Mouse (Mus musculus): Measurements from ENCODE around the gene Snx18.

Snx18 gene

GRCm38 (mm10) chr13:113617891-113618823 is at the start of gene Snx18:
Gene Snx18 (minus strand): TSS chr13:113618564.
- DNase-seq, result peak; percentile 89

- DNase-seq, result no peak
Observed at GRCm38 (mm10) chr13:113663883-113664282, 45.5 kb upstream of the Snx18 start.

- DNase-seq, result peak; percentile 34
Observed at GRCm38 (mm10) chr13:113663151-113663779, 44.9 kb upstream of the Snx18 start, which contains the start of gene Hspb3. Gene Hspb3 (minus strand): TSS chr13:113663676.

- DNase-seq, result peak; percentile 29
Observed at GRCm38 (mm10) chr13:113661826-113662271, 43.5 kb upstream of the Snx18 start.

GRCm38 (mm10) chr13:113660576-113661310 is 42.4 kb upstream of the Snx18 start:
- DNase-seq, result no peak

- DNase-seq, result peak; percentile 13
Observed at GRCm38 (mm10) chr13:113657204-113657603, 38.8 kb upstream of the Snx18 start.

GRCm38 (mm10) chr13:113656639-113657038 is 38.3 kb upstream of the Snx18 start:
- no peak for DNase-seq

GRCm38 (mm10) chr13:113655511-113655910 is 37.1 kb upstream of the Snx18 start:
- no peak for DNase-seq

- DNase-seq, result no peak
Observed at GRCm38 (mm10) chr13:113640944-113641597, 22.7 kb upstream of the Snx18 start.

GRCm38 (mm10) chr13:113638914-113639313 is 20.6 kb upstream of the Snx18 start:
- DNase-seq, result no peak

- DNase-seq, result no peak
Observed at GRCm38 (mm10) chr13:113635799-113636222, 17.4 kb upstream of the Snx18 start.

- no peak for DNase-seq
Observed at GRCm38 (mm10) chr13:113634732-113635481, 16.5 kb upstream of the Snx18 start.

GRCm38 (mm10) chr13:113632506-113632905 is 14.1 kb upstream of the Snx18 start:
- DNase-seq, result no peak

- DNase-seq, result no peak
Observed at GRCm38 (mm10) chr13:113627601-113628000, 9.2 kb upstream of the Snx18 start.

GRCm38 (mm10) chr13:113622865-113623255 is 4.5 kb upstream of the Snx18 start:
- DNase-seq, result no peak

- DNase-seq, result no peak
Observed at GRCm38 (mm10) chr13:113622122-113622864, 3.9 kb upstream of the Snx18 start.

- no peak for DNase-seq
Observed at GRCm38 (mm10) chr13:113619003-113619402, 639 bp upstream of the Snx18 start.

GRCm38 (mm10) chr13:113617338-113617890 is 950 bp downstream of the Snx18 start:
- DNase-seq, result peak; percentile 50

GRCm38 (mm10) chr13:113616751-113617337 is 1.5 kb downstream of the Snx18 start:
- DNase-seq, result no peak

- DNase-seq, result no peak
Observed at GRCm38 (mm10) chr13:113615971-113616671, 2.2 kb downstream of the Snx18 start.

Measured in right cerebral cortex, postnatal 25 days (tissue).